Comparison of ENCODE assay signal across 20 mouse cellular contexts in the genomic region with DNA sequence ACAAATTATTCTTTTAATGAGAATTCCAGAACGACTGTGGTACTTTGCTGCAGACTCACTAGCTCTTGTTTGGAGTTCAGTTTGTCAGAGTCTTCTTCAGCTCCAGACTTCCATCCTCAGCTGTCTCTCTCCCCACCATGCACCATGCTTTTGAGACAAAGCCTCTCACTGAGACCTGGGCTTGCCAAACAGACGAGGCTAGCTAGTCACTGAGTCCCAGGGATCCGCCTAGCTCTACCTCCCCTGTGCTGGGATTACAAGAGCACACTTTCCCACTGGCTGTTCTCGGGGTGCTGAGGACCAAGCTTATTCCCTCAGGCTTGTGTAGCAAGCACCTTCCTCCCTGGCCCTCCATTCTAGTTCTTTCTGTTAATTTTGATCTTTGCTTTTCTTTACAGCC. TPM values are rescaled to one million over a fixed set of nuclear protein-coding genes. Genes with fewer than 3 reads are reported as not detected.
DNase-seq lines count a peak whose midpoint lies in the region; ATAC-seq lines count a peak whose summit lies in the region.
"Had no signal": no experiment of that assay in that cellular context is flagged by ENCODE, and none has a peak within 500 bp of the region (broad histone marks: within the 10 kb centered on the region; RNA-seq: fewer than 3 reads in every experiment).

No protein-coding gene starts in this region.

- DNase-seq in heart, adult 8-10 months (ENCODE audit: low spot score) = no peak
- peak; percentile 30 for DNase-seq in embryonic facial prominence, embryonic 14.5 days (ENCODE audit: low spot score)
- no peak for DNase-seq in adrenal gland, postnatal 25 days
- DNase-seq: cerebellum, postnatal 36 days; gastrocnemius, postnatal 25 days; lung, postnatal 10 days; right cerebral cortex, postnatal 4 days; thymus, postnatal 36 days had no signal

- H3K36me3 ChIP-seq in heart, embryonic 13.5 days = peaks cover 29% of the 10 kb centered on the region
- peaks cover 66% of the 10 kb centered on the region for H3K36me3 ChIP-seq in megakaryocyte, embryonic 14.5 days (replicated peaks; ENCODE audit: low read length)
- H3K36me3 ChIP-seq in embryonic facial prominence, embryonic 14.5 days (ENCODE audit: control insufficient read depth, insufficient read depth, low read length) = no peaks in the 10 kb centered on the region
- peaks cover 10% of the 10 kb centered on the region; the same call in 1 of the 2 replicates for H3K36me3 ChIP-seq in macrophage (ENCODE audit: inconsistent target)
- H3K36me3 ChIP-seq in midbrain, embryonic 13.5 days = peaks cover 10% of the 10 kb centered on the region

- ATAC-seq in heart, embryonic 13.5 days (ENCODE audit: extremely low read depth, insufficient number of reproducible peaks, low FRiP score, low TSS enrichment) = no peak
- no peak for ATAC-seq in megakaryocyte, adult 5-6 weeks (ENCODE audit: poor library complexity, severe bottlenecking)
- ATAC-seq in embryonic facial prominence, embryonic 14.5 days (ENCODE audit: low read depth) = no peak
- ATAC-seq in midbrain, embryonic 13.5 days = no peak

- H3K4me1 ChIP-seq in heart, embryonic 13.5 days = peaks cover 52% of the 10 kb centered on the region
- H3K4me1 ChIP-seq in megakaryocyte, embryonic 14.5 days = peaks cover 82% of the 10 kb centered on the region
- H3K4me1 ChIP-seq in embryonic facial prominence, embryonic 14.5 days (ENCODE audit: control insufficient read depth, insufficient read depth, low read length) = peaks cover 21% of the 10 kb centered on the region
- H3K4me1 ChIP-seq in midbrain, embryonic 13.5 days (replicated peaks) = peaks cover 14% of the 10 kb centered on the region

- WGBS in heart, embryonic 13.5 days = 72% methylated on average over 4 of the region's 4 CpGs
- 77% methylated on average over 4 of the region's 4 CpGs for WGBS in embryonic facial prominence, embryonic 14.5 days
- WGBS in macrophage (ENCODE audit: missing documents) = 45% methylated on average over 4 of the region's 4 CpGs
- 68% methylated on average over 4 of the region's 4 CpGs for WGBS in midbrain, embryonic 13.5 days

- H3K4me3 ChIP-seq in heart, embryonic 13.5 days = no peak overlapping the region
- peak overlapping the region; percentile 82 for H3K4me3 ChIP-seq in megakaryocyte, embryonic 14.5 days (replicated peaks)
- H3K4me3 ChIP-seq in embryonic facial prominence, embryonic 14.5 days (ENCODE audit: low read depth, low read length) = no peak overlapping the region
- H3K4me3 ChIP-seq in macrophage (ENCODE audit: inconsistent target) = no peak overlapping the region
- H3K4me3 ChIP-seq in midbrain, embryonic 13.5 days (replicated peaks) = no peak overlapping the region
- H3K4me3 ChIP-seq: hindbrain, embryonic 12.5 days; liver, embryonic 15.5 days; midbrain, embryonic 10.5 days had no signal

- H3K27ac ChIP-seq in heart, embryonic 13.5 days (replicated peaks) = peak overlapping the region; percentile 83
- H3K27ac ChIP-seq in embryonic facial prominence, embryonic 14.5 days (replicated peaks; ENCODE audit: low read depth, low read length) = peak overlapping the region; percentile 53
- H3K27ac ChIP-seq in macrophage = peak overlapping the region; percentile 46
- no peak overlapping the region for H3K27ac ChIP-seq in midbrain, embryonic 13.5 days
- H3K27ac ChIP-seq: hindbrain, embryonic 12.5 days; liver, embryonic 15.5 days; midbrain, embryonic 10.5 days had no signal

- H3K79me2 ChIP-seq in macrophage (ENCODE audit: inconsistent target) = peaks cover 95% of the 10 kb centered on the region

- no peaks in the 10 kb centered on the region for H3K27me3 ChIP-seq in heart, embryonic 13.5 days (replicated peaks)
- H3K27me3 ChIP-seq in megakaryocyte, embryonic 14.5 days (replicated peaks) = no peaks in the 10 kb centered on the region
- H3K27me3 ChIP-seq in embryonic facial prominence, embryonic 14.5 days (replicated peaks; ENCODE audit: control insufficient read depth, insufficient read depth, low read length) = no peaks in the 10 kb centered on the region
- no peaks in the 10 kb centered on the region for H3K27me3 ChIP-seq in midbrain, embryonic 13.5 days
- H3K27me3 ChIP-seq: hindbrain, embryonic 12.5 days; liver, embryonic 15.5 days had no signal

- peak overlapping the region; percentile 49 for H3K4me2 ChIP-seq in heart, embryonic 13.5 days
- no peak overlapping the region for H3K4me2 ChIP-seq in embryonic facial prominence, embryonic 14.5 days (ENCODE audit: low read depth, low read length)
- H3K4me2 ChIP-seq in midbrain, embryonic 13.5 days (replicated peaks) = no peak overlapping the region
- H3K4me2 ChIP-seq: hindbrain, embryonic 12.5 days had no signal

- H3K9ac ChIP-seq in heart, embryonic 13.5 days = 0 out of 2 replicates have a peak overlapping the region, but pooled peaks have one; percentile 54
- no peak overlapping the region for H3K9ac ChIP-seq in embryonic facial prominence, embryonic 14.5 days (ENCODE audit: low read depth, low read length)
- H3K9ac ChIP-seq in midbrain, embryonic 13.5 days (replicated peaks) = no peak overlapping the region
- H3K9ac ChIP-seq: hindbrain, embryonic 12.5 days; liver, embryonic 15.5 days had no signal

- no peaks in the 10 kb centered on the region for H3K9me3 ChIP-seq in heart, embryonic 13.5 days
- no peaks in the 10 kb centered on the region for H3K9me3 ChIP-seq in megakaryocyte, embryonic 14.5 days
- H3K9me3 ChIP-seq in embryonic facial prominence, embryonic 14.5 days (ENCODE audit: control insufficient read depth, low read length) = no peaks in the 10 kb centered on the region
- H3K9me3 ChIP-seq in midbrain, embryonic 13.5 days = no peaks in the 10 kb centered on the region
- H3K9me3 ChIP-seq: G1E; hindbrain, embryonic 12.5 days; liver, embryonic 15.5 days; midbrain, embryonic 10.5 days had no signal

RNA-seq across cellular contexts. Expression of gene Arl6ip5, which starts 13.1 kb away (rescaled TPM):
- 82.7 and 96.9 TPM in 2 replicates for polyA plus RNA-seq in heart, embryonic 13.5 days (2015; fragmentation: Nextera tagmentation; extraction: Ambion mirVana)
- total RNA-seq in heart, adult 8-10 months (2022) = 100 to 1,000 TPM; 135 to 148 (median 144) TPM
- 8.1 and 25.3 TPM in 2 replicates for polyA plus RNA-seq in megakaryocyte, embryonic 14.5 days (2012; ENCODE audit: insufficient read depth, low replicate concordance)
- total RNA-seq in megakaryocyte, adult 5-6 weeks (2015) = 90.2 and 109 TPM in 2 replicates
- 98.0 and 125 TPM in 2 replicates for total RNA-seq in megakaryocyte, adult 5-6 weeks (2017)
- polyA plus RNA-seq in embryonic facial prominence, embryonic 14.5 days (2014; fragmentation: Nextera tagmentation; extraction: Ambion mirVana) = 78.1 and 78.3 TPM in 2 replicates
- total RNA-seq in macrophage (2018; cell fraction: chromatin; rRNA removed) = 10 to 100 TPM in 23 of 26 experiments, 1 to 10 TPM in 3; 6.7 to 35.7 (median 17.8) TPM
- 100 to 1,000 TPM; 154 to 210 (median 178) TPM for total RNA-seq in macrophage (2018; cell fraction: cytosol; rRNA removed)
- 100 to 1,000 TPM in 1 of 26 experiments, 10 to 100 TPM in 25; 42.7 to 120 (median 70.6) TPM for total RNA-seq in macrophage (2018; cell fraction: nucleus; rRNA removed)
- polyA plus RNA-seq in macrophage (2018) = 170 to 235 TPM (median 193 TPM) in 3 replicates
- polyA plus RNA-seq in midbrain, embryonic 13.5 days (2015; fragmentation: Nextera tagmentation; extraction: Ambion mirVana) = 113 and 114 TPM in 2 replicates
- total RNA-seq in adrenal gland, postnatal 25 days (2021) = 127 and 130 TPM in 2 replicates

RNA-seq across cellular contexts. Expression of gene Uba3, which starts 18.1 kb away (rescaled TPM):
- polyA plus RNA-seq in heart, embryonic 13.5 days (2015; fragmentation: Nextera tagmentation; extraction: Ambion mirVana) = 68.6 and 74.0 TPM in 2 replicates
- total RNA-seq in heart, adult 8-10 months (2022) = 10 to 100 TPM; 50.7 to 59.2 (median 54.2) TPM
- polyA plus RNA-seq in megakaryocyte, embryonic 14.5 days (2012; ENCODE audit: insufficient read depth, low replicate concordance) = 4.7 and 9.4 TPM in 2 replicates
- 52.0 and 52.9 TPM in 2 replicates for total RNA-seq in megakaryocyte, adult 5-6 weeks (2015)
- total RNA-seq in megakaryocyte, adult 5-6 weeks (2017) = 57.5 and 64.0 TPM in 2 replicates
- 77.7 and 88.3 TPM in 2 replicates for polyA plus RNA-seq in embryonic facial prominence, embryonic 14.5 days (2014; fragmentation: Nextera tagmentation; extraction: Ambion mirVana)
- 100 to 1,000 TPM in 13 of 26 experiments, 10 to 100 TPM in 13; 41.1 to 153 (median 102) TPM for total RNA-seq in macrophage (2018; cell fraction: chromatin; rRNA removed)
- 10 to 100 TPM; 33.3 to 41.9 (median 36.9) TPM for total RNA-seq in macrophage (2018; cell fraction: cytosol; rRNA removed)
- 100 to 1,000 TPM in 2 of 26 experiments, 10 to 100 TPM in 24; 34.7 to 113 (median 66.4) TPM for total RNA-seq in macrophage (2018; cell fraction: nucleus; rRNA removed)
- 40.7 to 57.8 TPM (median 56.6 TPM) in 3 replicates for polyA plus RNA-seq in macrophage (2018)
- 92.7 and 96.8 TPM in 2 replicates for polyA plus RNA-seq in midbrain, embryonic 13.5 days (2015; fragmentation: Nextera tagmentation; extraction: Ambion mirVana)
- 59.7 and 61.6 TPM in 2 replicates for total RNA-seq in adrenal gland, postnatal 25 days (2021)

RNA-seq across cellular contexts. Expression of gene Lmod3, which starts 29.0 kb away (rescaled TPM):
- polyA plus RNA-seq in heart, embryonic 13.5 days (2015; fragmentation: Nextera tagmentation; extraction: Ambion mirVana) = 14.3 and 16.7 TPM in 2 replicates
- total RNA-seq in heart, adult 8-10 months (2022) = 10 to 100 TPM; 66.2 to 86.5 (median 72.0) TPM
- polyA plus RNA-seq in megakaryocyte, embryonic 14.5 days (2012; ENCODE audit: insufficient read depth, low replicate concordance) = not detected in 2 replicates
- total RNA-seq in megakaryocyte, adult 5-6 weeks (2015) = not detected in 2 replicates
- not detected in 2 replicates for total RNA-seq in megakaryocyte, adult 5-6 weeks (2017)
- 17.1 and 21.6 TPM in 2 replicates for polyA plus RNA-seq in embryonic facial prominence, embryonic 14.5 days (2014; fragmentation: Nextera tagmentation; extraction: Ambion mirVana)
- under 1 TPM in 3 of 26 experiments, not detected in 23; 0.33 to 0.63 (median 0.37) TPM for total RNA-seq in macrophage (2018; cell fraction: chromatin; rRNA removed)
- total RNA-seq in macrophage (2018; cell fraction: cytosol; rRNA removed) = under 1 TPM in 2 of 26 experiments, not detected in 24; 0.05 TPM
- under 1 TPM in 2 of 26 experiments, not detected in 24; 0.23 to 0.99 TPM for total RNA-seq in macrophage (2018; cell fraction: nucleus; rRNA removed)
- not detected in 3 replicates for polyA plus RNA-seq in macrophage (2018)
- 0.07 TPM in 1 of 2 replicates, not detected in the other for polyA plus RNA-seq in midbrain, embryonic 13.5 days (2015; fragmentation: Nextera tagmentation; extraction: Ambion mirVana)
- total RNA-seq in adrenal gland, postnatal 25 days (2021) = not detected in 2 replicates
- total RNA-seq: layer of hippocampus, postnatal 25 days; left cerebral cortex, postnatal 25 days had no signal
- polyA plus RNA-seq: G1E; kidney, embryonic 14.5 days; midbrain, embryonic 10.5 days had no signal

RNA-seq across cellular contexts. Expression of gene Tmf1, which starts 44.6 kb away (rescaled TPM):
- 23.6 and 25.7 TPM in 2 replicates for polyA plus RNA-seq in heart, embryonic 13.5 days (2015; fragmentation: Nextera tagmentation; extraction: Ambion mirVana)
- 10 to 100 TPM; 36.6 to 42.0 (median 41.6) TPM for total RNA-seq in heart, adult 8-10 months (2022)
- polyA plus RNA-seq in megakaryocyte, embryonic 14.5 days (2012; ENCODE audit: insufficient read depth, low replicate concordance) = 0.52 and 2.5 TPM in 2 replicates
- 21.5 and 22.6 TPM in 2 replicates for total RNA-seq in megakaryocyte, adult 5-6 weeks (2015)
- 98.2 and 120 TPM in 2 replicates for total RNA-seq in megakaryocyte, adult 5-6 weeks (2017)
- 36.4 and 37.7 TPM in 2 replicates for polyA plus RNA-seq in embryonic facial prominence, embryonic 14.5 days (2014; fragmentation: Nextera tagmentation; extraction: Ambion mirVana)
- 10 to 100 TPM; 42.4 to 92.0 (median 68.5) TPM for total RNA-seq in macrophage (2018; cell fraction: chromatin; rRNA removed)
- 10 to 100 TPM; 36.6 to 66.2 (median 47.8) TPM for total RNA-seq in macrophage (2018; cell fraction: cytosol; rRNA removed)
- 10 to 100 TPM; 38.4 to 89.1 (median 56.8) TPM for total RNA-seq in macrophage (2018; cell fraction: nucleus; rRNA removed)
- 19.9 to 24.8 TPM (median 20.9 TPM) in 3 replicates for polyA plus RNA-seq in macrophage (2018)
- 37.7 and 45.0 TPM in 2 replicates for polyA plus RNA-seq in midbrain, embryonic 13.5 days (2015; fragmentation: Nextera tagmentation; extraction: Ambion mirVana)
- total RNA-seq in adrenal gland, postnatal 25 days (2021) = 45.8 and 49.5 TPM in 2 replicates

Comparison
In these comparisons a context has a peak if more than half of its experiments do, and no peak if none do; other contexts are left out.
1. RNA of gene Lmod3, which starts 29.0 kb away (polyA plus RNA-seq): 17.1 to 21.6 TPM in embryonic facial prominence, embryonic 14.5 days and 14.3 to 16.7 TPM in heart, embryonic 13.5 days; 0.07 TPM in midbrain, embryonic 13.5 days, not detected in megakaryocyte, embryonic 14.5 days and not detected in macrophage; every median in the first group is over 10 times any median in the second.